Mouse (Mus musculus) kidney, postnatal 0 days (tissue): ENCODE data around the gene Gm10283. TPM values are rescaled to one million over a fixed set of nuclear protein-coding genes. Genes with fewer than 3 reads are reported as not detected.

Experiments used
- ATAC-seq: fragments of 200-750 bp; cut with Nextera tagmentation; replicated peaks from 2 replicates; pipeline ENCODE4 v1.8.0; 2017; ENCODE audit warnings: low read depth, moderate number of reproducible peaks, moderate TSS enrichment, moderate library complexity; ENCODE audit not compliant: low FRiP score
- DNase-seq: peaks from one replicate; pipeline ENCODE4 v3.0.0-alpha.2; 2016; ENCODE audit warnings: low spot score
- H3K27ac ChIP-seq: fragments of 300-500 bp; sonication (generic); 2 replicates; pipeline ENCODE4 v1.5.1; 2014; ENCODE audit warnings: mild to moderate bottlenecking
- H3K27me3 ChIP-seq: fragments of 300-500 bp; sonication (generic); 2 replicates; pipeline ENCODE4 v1.6.1; 2014; ENCODE audit warnings: low read length, mixed read lengths; ENCODE audit not compliant: insufficient read depth
- H3K36me3 ChIP-seq: fragments of 300-500 bp; sonication (generic); 2 replicates; pipeline ENCODE4 v1.6.1; 2014; ENCODE audit warnings: low read length, mixed read lengths; ENCODE audit not compliant: insufficient read depth
- H3K4me1 ChIP-seq: fragments of 300-500 bp; sonication (generic); replicated peaks from 2 replicates; pipeline ENCODE4 v1.6.1; 2014; ENCODE audit warnings: antibody characterized with exemption, low read length, mixed read lengths; ENCODE audit not compliant: insufficient read depth
- H3K4me2 ChIP-seq: fragments of 300-500 bp; sonication (generic); 2 replicates; pipeline ENCODE4 v1.6.1; 2014; ENCODE audit warnings: mild to moderate bottlenecking, low read length, moderate library complexity, mixed read lengths
- H3K4me3 ChIP-seq: fragments of 300-500 bp; sonication (generic); replicated peaks from 2 replicates; pipeline ENCODE4 v1.5.1; 2014; ENCODE audit warnings: low read depth, low read length
- H3K9ac ChIP-seq: fragments of 300-500 bp; sonication (generic); 2 replicates; pipeline ENCODE4 v1.6.1; 2014; ENCODE audit warnings: low read depth, low read length
- H3K9me3 ChIP-seq: fragments of 300-500 bp; sonication (generic); replicated peaks from 2 replicates; pipeline ENCODE4 v1.6.1; 2016; ENCODE audit warnings: low read length, inconsistent platforms, mixed read lengths
- CTCF ChIP-seq: IDR thresholded peaks from 2 replicates; pipeline ENCODE4 v1.5.1; 2016; ENCODE audit warnings: antibody characterized with exemption, low read depth, mild to moderate bottlenecking, moderate library complexity
- WGBS: fragments of 180-500 bp; shearing (Covaris S2); extraction: QIAGEN DNeasy Blood & Tissue Kit; methylation state at CpG from one replicate; pipeline ENCODE4 v1.1.7; 2014; 5-methylcytosine and 5-hydroxymethylcytosine counted together
- polyA plus RNA-seq: library from polyadenylated mRNA; unstranded; fragments of >200 nt; fragmentation: Nextera tagmentation; extraction: Ambion mirVana; gene quantifications from 2 replicates; pipeline ENCODE4 v1.2.1, GENCODE M21; 2015

Gene Gm10283
- polyA plus RNA-seq, 1 experiment from 2014 or later, result 3.6 TPM

DNA sequence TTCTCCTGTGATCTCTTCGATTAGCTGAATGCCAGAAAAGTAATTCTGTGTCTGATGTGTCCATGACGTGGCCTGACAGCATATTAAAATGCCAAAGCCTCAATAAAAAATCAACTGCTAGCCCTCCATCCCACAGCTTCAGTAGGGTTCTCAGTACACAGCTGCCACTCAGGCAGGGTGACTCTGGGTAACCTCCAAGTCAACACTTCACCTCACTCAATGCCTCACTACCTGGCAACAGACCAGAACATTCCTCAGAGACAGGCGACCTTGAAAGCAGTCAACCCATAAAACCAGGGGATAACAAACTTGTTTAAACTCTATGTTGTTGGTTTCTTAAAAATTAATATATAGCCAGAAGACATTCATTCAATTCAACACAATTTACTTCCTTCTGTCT, 10.5 kb downstream of the Gm10283 start:
- no peak overlapping the region for H3K4me3 ChIP-seq
- H3K9ac ChIP-seq, result no peak overlapping the region
- no peak for TF ChIP-seq CTCF
- H3K27me3 ChIP-seq, result no peaks in the 10 kb centered on the region
- H3K4me1 ChIP-seq, result no peaks in the 10 kb centered on the region
- no peak overlapping the region for H3K4me2 ChIP-seq
- WGBS, result 27% methylated on average over 3 of the region's 3 CpGs
- ATAC-seq (peak; percentile 90), DNase-seq (peak; percentile 64)
- no peaks in the 10 kb centered on the region for H3K36me3 ChIP-seq
- peak overlapping the region; percentile 73 for H3K27ac ChIP-seq
- H3K9me3 ChIP-seq, result no peaks in the 10 kb centered on the region

- Histone ChIP-seq H3K4me2 (no peak overlapping the region), H3K27ac (peak overlapping the region; percentile 73), H3K4me3 (no peak overlapping the region), H3K36me3 (no peaks in the 10 kb centered on the region), H3K27me3 (no peaks in the 10 kb centered on the region), H3K4me1 (no peaks in the 10 kb centered on the region), H3K9me3 (no peaks in the 10 kb centered on the region), H3K9ac (no peak overlapping the region)
- no peak for TF ChIP-seq CTCF
- ATAC-seq (no peak), DNase-seq (no peak)
- WGBS, result 93% methylated on average over 2 of the region's 2 CpGs
Measured at GRCm38 (mm10) chr8:60491871-60492270, 11.1 kb downstream of the Gm10283 start.

GRCm38 (mm10) chr8:60490147-60490546, 12.9 kb downstream of the Gm10283 start:
- Histone ChIP-seq H3K4me2 (no peak overlapping the region), H3K4me1 (no peaks in the 10 kb centered on the region), H3K36me3 (no peaks in the 10 kb centered on the region), H3K27me3 (no peaks in the 10 kb centered on the region), H3K4me3 (no peak overlapping the region), H3K9me3 (no peaks in the 10 kb centered on the region), H3K27ac (no peak overlapping the region), H3K9ac (no peak overlapping the region)
- DNase-seq (peak; percentile 24), ATAC-seq (peak; percentile 74)
- TF ChIP-seq CTCF, result no peak
- WGBS, result 77% methylated on average over 2 of the region's 2 CpGs

GRCm38 (mm10) chr8:60466686-60467335, 36.2 kb downstream of the Gm10283 start:
- ATAC-seq (peak; percentile 61), DNase-seq (peak; percentile 83)
- Histone ChIP-seq H3K4me3 (no peak overlapping the region), H3K36me3 (no peaks in the 10 kb centered on the region), H3K9me3 (no peaks in the 10 kb centered on the region), H3K4me2 (no peak overlapping the region), H3K4me1 (no peaks in the 10 kb centered on the region), H3K27me3 (no peaks in the 10 kb centered on the region), H3K9ac (no peak overlapping the region), H3K27ac (no peak overlapping the region)
- 35% methylated on average over 15 of the region's 15 CpGs for WGBS
- peak; percentile 86 for TF ChIP-seq CTCF

GRCm38 (mm10) chr8:60449296-60449695, 53.7 kb downstream of the Gm10283 start:
- H3K4me3 ChIP-seq, result no peak overlapping the region
- H3K36me3 ChIP-seq, result no peaks in the 10 kb centered on the region
- H3K4me2 ChIP-seq, result no peak overlapping the region
- no peaks in the 10 kb centered on the region for H3K27me3 ChIP-seq
- TF ChIP-seq CTCF, result no peak
- WGBS, result 33% methylated on average over 2 of the region's 2 CpGs
- H3K9ac ChIP-seq, result no peak overlapping the region
- no peak for DNase-seq
- H3K9me3 ChIP-seq, result no peaks in the 10 kb centered on the region
- no peak for ATAC-seq
- no peaks in the 10 kb centered on the region for H3K4me1 ChIP-seq
- no peak overlapping the region for H3K27ac ChIP-seq

GRCm38 (mm10) chr8:60444989-60445388, 58.0 kb downstream of the Gm10283 start:
- ATAC-seq (no peak), DNase-seq (peak; percentile 63)
- Histone ChIP-seq H3K36me3 (no peaks in the 10 kb centered on the region), H3K27me3 (no peaks in the 10 kb centered on the region), H3K9ac (no peak overlapping the region), H3K4me1 (no peaks in the 10 kb centered on the region), H3K4me2 (no peak overlapping the region), H3K9me3 (no peaks in the 10 kb centered on the region), H3K4me3 (no peak overlapping the region), H3K27ac (no peak overlapping the region)
- WGBS, result 62% methylated on average over 6 of the region's 6 CpGs
- peak; percentile 49; the same call in 1 of the 2 replicates for TF ChIP-seq CTCF

- 21% methylated on average over 3 of the region's 3 CpGs for WGBS
- H3K4me2 ChIP-seq, result no peak overlapping the region
- ATAC-seq (no peak), DNase-seq (peak; percentile 70)
- H3K27me3 ChIP-seq, result no peaks in the 10 kb centered on the region
- no peak overlapping the region for H3K9ac ChIP-seq
- H3K36me3 ChIP-seq, result no peaks in the 10 kb centered on the region
- H3K4me3 ChIP-seq, result no peak overlapping the region
- H3K27ac ChIP-seq, result no peak overlapping the region
- no peak for TF ChIP-seq CTCF
- no peaks in the 10 kb centered on the region for H3K9me3 ChIP-seq
- no peaks in the 10 kb centered on the region for H3K4me1 ChIP-seq
Measured at GRCm38 (mm10) chr8:60438557-60438956, 64.4 kb downstream of the Gm10283 start.
